Mouse (Mus musculus) forebrain, postnatal 0 days (tissue): ENCODE results near the gene Duox2. TPM values are rescaled to one million over a fixed set of nuclear protein-coding genes. Genes with fewer than 3 reads are reported as not detected.
A peak's percentile ranks its signal among the peaks of the same experiment; 100 is the strongest.

ENCODE experiments used
- ATAC-seq: fragments of 200-750 bp; cut with Nextera tagmentation; 2 replicates; pipeline ENCODE4 v1.8.0; 2017; ENCODE audit warnings: mild to moderate bottlenecking, moderate library complexity
- DNase-seq: peaks from one replicate; pipeline ENCODE4 v3.0.0-alpha.2; 2015
- H3K27ac ChIP-seq: fragments of 300-500 bp; sonication (generic); 2 replicates; pipeline ENCODE4 v1.5.1; 2014; ENCODE audit warnings: low read depth, mild to moderate bottlenecking, antibody characterized with exemption, low read length, moderate library complexity, mixed read lengths
- H3K27me3 ChIP-seq: fragments of 300-500 bp; sonication (generic); 2 replicates; pipeline ENCODE4 v1.6.1; 2014; ENCODE audit warnings: mild to moderate bottlenecking, low read length, mixed read lengths; ENCODE audit not compliant: insufficient read depth
- H3K36me3 ChIP-seq: fragments of 300-500 bp; sonication (generic); 2 replicates; pipeline ENCODE4 v1.6.1; 2014; ENCODE audit warnings: mild to moderate bottlenecking, moderate library complexity; ENCODE audit not compliant: insufficient read depth
- H3K4me1 ChIP-seq: fragments of 300-500 bp; sonication (generic); 2 replicates; pipeline ENCODE4 v1.6.1; 2014; ENCODE audit warnings: antibody characterized with exemption; ENCODE audit not compliant: insufficient read depth
- H3K4me2 ChIP-seq: fragments of 300-500 bp; sonication (generic); 2 replicates; pipeline ENCODE4 v1.6.1; 2014; ENCODE audit warnings: low read depth, mild to moderate bottlenecking, moderate library complexity
- H3K4me3 ChIP-seq: fragments of 300-500 bp; sonication (generic); 2 replicates; pipeline ENCODE4 v1.5.1; 2014; ENCODE audit warnings: low read depth, low read length, mixed read lengths
- H3K9ac ChIP-seq: fragments of 300-500 bp; sonication (generic); 2 replicates; pipeline ENCODE4 v1.6.1; 2014; ENCODE audit warnings: mild to moderate bottlenecking
- H3K9me3 ChIP-seq: fragments of 300-500 bp; sonication (generic); 2 replicates; pipeline ENCODE4 v1.6.1; 2016; ENCODE audit warnings: low read length
- CTCF ChIP-seq: sonication (generic); IDR thresholded peaks from 2 replicates; pipeline ENCODE4 v1.5.1; 2016; ENCODE audit warnings: antibody characterized with exemption, control low read depth, low read depth
- WGBS: fragments of 180-500 bp; shearing (Covaris S2); extraction: QIAGEN DNeasy Blood & Tissue Kit; methylation state at CpG from one replicate; pipeline ENCODE4 v1.1.7; 2014; 5-methylcytosine and 5-hydroxymethylcytosine counted together
- polyA plus RNA-seq: library from polyadenylated mRNA; unstranded; fragments of >200 nt; fragmentation: Nextera tagmentation; extraction: Ambion mirVana; gene quantifications from 2 replicates; pipeline ENCODE4 v1.2.1, GENCODE M21; 2015
- total RNA-seq: library from RNA; depleted of rRNA; stranded (reverse); fragments of >200 nt; gene quantifications from 2 replicates; pipeline ENCODE4 v1.2.3, GENCODE M21; 2014; rRNA removed

The Duox2 gene
- total and polyA plus RNA-seq, 2 experiments from 2014 or later: 0.14 TPM; not detected in 1

DNA sequence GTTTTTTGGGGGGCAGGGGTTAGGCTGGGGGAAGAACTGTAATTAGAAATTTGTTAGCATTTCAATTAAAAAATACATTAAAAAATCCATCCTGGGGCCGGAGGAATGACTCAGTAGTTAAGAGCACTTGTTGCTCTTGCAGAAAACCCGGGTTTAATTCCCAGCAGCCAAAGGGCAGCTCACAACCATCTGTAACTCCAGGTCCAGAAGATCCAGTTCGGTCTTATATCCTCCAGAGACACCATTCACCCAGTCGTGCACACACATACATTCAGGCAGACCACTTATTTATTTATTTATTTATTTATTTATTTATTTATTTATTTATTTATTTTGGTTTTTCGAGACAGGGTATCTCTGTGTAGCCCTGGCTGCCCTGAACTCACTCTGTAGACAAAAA lies 64.9 kb downstream of the Duox2 start:
- DNase-seq (no peak), ATAC-seq (no peak)
- no peaks in the 10 kb centered on the region for H3K36me3 ChIP-seq
- no peak for TF ChIP-seq CTCF
- no peak overlapping the region for H3K9ac ChIP-seq
- no peaks in the 10 kb centered on the region for H3K4me1 ChIP-seq
- H3K4me3 ChIP-seq: no peak overlapping the region
- no peaks in the 10 kb centered on the region for H3K9me3 ChIP-seq
- no peak overlapping the region for H3K27ac ChIP-seq
- H3K4me2 ChIP-seq: peak overlapping the region; percentile 69; the same call in 1 of the 2 replicates
- WGBS: 57% methylated on average over 5 of the region's 5 CpGs
- H3K27me3 ChIP-seq: no peaks in the 10 kb centered on the region

DNA sequence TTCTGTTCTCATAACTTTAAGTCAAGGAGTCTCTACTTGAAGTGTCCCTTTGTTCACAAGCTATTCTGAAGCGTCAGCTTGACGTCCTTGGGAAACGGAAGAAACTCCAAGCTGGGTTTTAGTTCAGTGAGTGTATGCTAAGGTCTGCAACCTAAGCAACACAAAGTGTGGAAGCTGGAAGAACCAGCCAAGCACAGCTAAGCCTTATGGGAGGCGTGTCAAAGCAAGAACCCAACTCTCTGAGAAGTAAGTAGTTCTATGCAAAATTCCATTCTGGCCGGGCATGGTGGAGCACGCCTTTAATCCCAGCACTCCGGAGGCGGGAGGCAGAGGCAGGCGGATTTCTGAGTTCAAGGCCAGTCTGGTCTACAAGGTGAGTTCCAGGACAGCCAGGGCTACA lies 66.6 kb downstream of the Duox2 start:
- no peak for TF ChIP-seq CTCF
- Histone ChIP-seq H3K36me3 (no peaks in the 10 kb centered on the region), H3K4me1 (no peaks in the 10 kb centered on the region), H3K4me3 (no peak overlapping the region), H3K4me2 (no peak overlapping the region), H3K9me3 (no peaks in the 10 kb centered on the region), H3K27me3 (no peaks in the 10 kb centered on the region), H3K9ac (no peak overlapping the region), H3K27ac (no peak overlapping the region)
- ATAC-seq (no peak), DNase-seq (no peak)
- WGBS: 79% methylated on average over 9 of the region's 9 CpGs

DNA sequence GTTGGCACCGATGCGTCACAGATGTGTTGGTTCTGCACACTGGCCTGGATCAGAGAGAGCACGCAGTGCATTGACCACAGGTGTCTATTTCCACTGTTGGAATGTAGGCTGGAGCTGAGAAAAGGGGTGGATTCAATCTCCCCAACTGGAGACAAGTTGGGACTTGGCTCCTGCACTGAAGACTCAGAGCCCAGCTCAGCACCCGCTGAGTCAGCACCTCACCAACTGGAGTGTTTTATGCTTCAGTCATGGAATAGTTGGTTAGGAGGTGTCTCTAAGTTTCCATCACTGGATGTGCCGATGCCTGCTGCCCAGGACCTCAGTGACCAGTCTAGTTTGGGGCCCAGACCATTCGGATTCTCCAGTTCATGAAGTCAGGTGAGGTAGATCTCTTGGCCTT lies 67.9 kb downstream of the Duox2 start:
- no peaks in the 10 kb centered on the region for H3K27me3 ChIP-seq
- H3K9ac ChIP-seq: no peak overlapping the region
- H3K4me3 ChIP-seq: no peak overlapping the region
- DNase-seq: no peak
- no peak overlapping the region for H3K4me2 ChIP-seq
- H3K4me1 ChIP-seq: no peaks in the 10 kb centered on the region
- no peak for ATAC-seq
- no peaks in the 10 kb centered on the region for H3K9me3 ChIP-seq
- no peaks in the 10 kb centered on the region for H3K36me3 ChIP-seq
- H3K27ac ChIP-seq: no peak overlapping the region
- no peak for TF ChIP-seq CTCF
- WGBS: 84% methylated on average over 6 of the region's 6 CpGs

Other genes starting within 250 kb of the Duox2 start
- 18.3 and 22.7 TPM in 2 replicates for gene Spg11, start 180.1 kb downstream of the Duox2 start, total RNA-seq
- 2.7 and 4.5 TPM in 2 replicates for gene Spg11, start 180.1 kb downstream of the Duox2 start, polyA plus RNA-seq
- gene B2m, start 150.8 kb downstream of the Duox2 start, total RNA-seq: 46.6 and 90.7 TPM in 2 replicates
- gene B2m, start 150.8 kb downstream of the Duox2 start, polyA plus RNA-seq: 152 and 178 TPM in 2 replicates
- not detected in 2 replicates for gene Trim69, start 137.7 kb downstream of the Duox2 start, total RNA-seq
- gene Trim69, start 137.7 kb downstream of the Duox2 start, polyA plus RNA-seq: not detected in 2 replicates
- not detected in 2 replicates for gene Patl2, start 112.3 kb downstream of the Duox2 start, total RNA-seq
- not detected in 2 replicates for gene Patl2, start 112.3 kb downstream of the Duox2 start, polyA plus RNA-seq
- not detected in 2 replicates for gene Terb2, start 112.2 kb downstream of the Duox2 start, total RNA-seq
- gene Terb2, start 112.2 kb downstream of the Duox2 start, polyA plus RNA-seq: not detected in 2 replicates
- 19.7 and 27.4 TPM in 2 replicates for gene Sord, start 63.7 kb downstream of the Duox2 start, total RNA-seq
- 17.7 and 21.2 TPM in 2 replicates for gene Sord, start 63.7 kb downstream of the Duox2 start, polyA plus RNA-seq
- 0.69 TPM in 1 of 2 replicates, not detected in the other for gene Duoxa2, start 451 bp upstream of the Duox2 start, total RNA-seq
- gene Duoxa2, start 451 bp upstream of the Duox2 start, polyA plus RNA-seq: 0.31 and 0.46 TPM in 2 replicates
- gene Duoxa1, start 15.3 kb upstream of the Duox2 start, total RNA-seq: 0.10 and 0.23 TPM in 2 replicates
- gene Duoxa1, start 15.3 kb upstream of the Duox2 start, polyA plus RNA-seq: 0.25 and 0.46 TPM in 2 replicates
- gene Duox1, start 17.2 kb upstream of the Duox2 start, total RNA-seq: not detected in 2 replicates
- gene Duox1, start 17.2 kb upstream of the Duox2 start, polyA plus RNA-seq: 0.06 and 0.08 TPM in 2 replicates
- gene Shf, start 70.7 kb upstream of the Duox2 start, total RNA-seq: 69.3 and 70.7 TPM in 2 replicates
- gene Shf, start 70.7 kb upstream of the Duox2 start, polyA plus RNA-seq: 6.7 and 7.7 TPM in 2 replicates
- gene Slc28a2, start 128.0 kb upstream of the Duox2 start, total RNA-seq: 0.05 and 0.15 TPM in 2 replicates
- 0.08 and 0.15 TPM in 2 replicates for gene Slc28a2, start 128.0 kb upstream of the Duox2 start, polyA plus RNA-seq
- not detected in 2 replicates for gene Gm14085, start 186.5 kb upstream of the Duox2 start, total RNA-seq
- gene Gm14085, start 186.5 kb upstream of the Duox2 start, polyA plus RNA-seq: not detected in 2 replicates